Comparison of ENCODE assay signal across 7 mouse cellular contexts in genomic region chr14:31268301-31269001, GRCm38 (mm10). TPM values are rescaled to one million over a fixed set of nuclear protein-coding genes. Genes with fewer than 3 reads are reported as not detected.
A peak's percentile ranks its signal among the peaks of the same experiment; 100 is the strongest.
DNase-seq lines count a peak whose midpoint lies in the region; ATAC-seq and TF ChIP-seq lines count a peak whose summit lies in the region.

No protein-coding gene starts in this region.

- H3K9ac ChIP-seq in forebrain, embryonic 15.5 days (replicated peaks): no peak overlapping the region
- peak overlapping the region; percentile 60; the same call in 1 of the 2 replicates for H3K9ac ChIP-seq in neural tube, embryonic 13.5 days

- TF ChIP-seq CTCF in thymus, adult 2 months (IDR thresholded peaks at IDR 0.05; ENCODE audit: borderline replicate concordance, control insufficient read depth, extremely low read depth, insufficient read depth, low read length, poor library complexity): no peak

- no peaks in the 10 kb centered on the region for H3K9me3 ChIP-seq in forebrain, embryonic 15.5 days
- H3K9me3 ChIP-seq in neural tube, embryonic 13.5 days: no peaks in the 10 kb centered on the region

- no peaks in the 10 kb centered on the region for H3K36me3 ChIP-seq in forebrain, embryonic 15.5 days
- no peaks in the 10 kb centered on the region for H3K36me3 ChIP-seq in neural tube, embryonic 13.5 days
- no peaks in the 10 kb centered on the region for H3K36me3 ChIP-seq in thymus, adult 2 months (ENCODE audit: control insufficient read depth, insufficient read depth, low read length)

- H3K4me1 ChIP-seq in forebrain, embryonic 15.5 days: peaks cover 24% of the 10 kb centered on the region
- H3K4me1 ChIP-seq in neural tube, embryonic 13.5 days (replicated peaks): peaks cover 25% of the 10 kb centered on the region
- H3K4me1 ChIP-seq in thymus, adult 2 months (replicated peaks; ENCODE audit: control insufficient read depth, insufficient read depth, low read length): peaks cover 5% of the 10 kb centered on the region; the same call in 1 of the 2 replicates

- H3K27ac ChIP-seq in forebrain, embryonic 15.5 days (replicated peaks): peak overlapping the region; percentile 71
- H3K27ac ChIP-seq in neural tube, embryonic 13.5 days (replicated peaks): peak overlapping the region; percentile 52; the same call in 1 of the 2 replicates
- no peak overlapping the region for H3K27ac ChIP-seq in thymus, adult 2 months (ENCODE audit: control insufficient read depth, insufficient read depth, low read length)

- 32% methylated on average over 9 of the region's 9 CpGs for WGBS in forebrain, embryonic 15.5 days
- 39% methylated on average over 9 of the region's 9 CpGs for WGBS in neural tube, embryonic 13.5 days
- 91% methylated on average over 9 of the region's 9 CpGs for WGBS in thymus, adult 2 months

- H3K27me3 ChIP-seq in forebrain, embryonic 15.5 days: no peaks in the 10 kb centered on the region
- no peaks in the 10 kb centered on the region for H3K27me3 ChIP-seq in neural tube, embryonic 13.5 days
- H3K27me3 ChIP-seq in thymus, adult 2 months (ENCODE audit: control insufficient read depth, insufficient read depth, low read length): no peaks in the 10 kb centered on the region

- peak; percentile 80 for ATAC-seq in forebrain, embryonic 15.5 days (replicated peaks)
- peak; percentile 53 for ATAC-seq in neural tube, embryonic 13.5 days (ENCODE audit: low read depth)

- peak; percentile 33 for DNase-seq in embryo, embryonic 9.5 days (ENCODE audit: extremely low spot score)
- DNase-seq in layer of hippocampus, postnatal 14 days (ENCODE audit: low spot score in 2 of 2): peak; percentile 59 to 62
- DNase-seq in thymus, postnatal 36 days: no peak
- no peak for DNase-seq in thymus, adult 2 months
- no peak for DNase-seq in kidney, postnatal 14 days

- H3K4me2 ChIP-seq in forebrain, embryonic 15.5 days (replicated peaks): peak overlapping the region; percentile 42
- H3K4me2 ChIP-seq in neural tube, embryonic 13.5 days: peak overlapping the region; percentile 51

- no peak for TF ChIP-seq POLR2A in thymus, adult 2 months (IDR thresholded peaks at IDR 0.05; ENCODE audit: control insufficient read depth, extremely low read depth, insufficient read depth, low read length, poor library complexity)

- H3K4me3 ChIP-seq in forebrain, embryonic 15.5 days: no peak overlapping the region; the same call in 1 of the 2 replicates
- no peak overlapping the region for H3K4me3 ChIP-seq in neural tube, embryonic 13.5 days
- H3K4me3 ChIP-seq in thymus, adult 2 months (ENCODE audit: control insufficient read depth, insufficient read depth, low read length): no peak overlapping the region

RNA-seq across cellular contexts. Expression of gene Bap1, which starts 17.2 kb away (rescaled TPM):
- polyA plus RNA-seq in forebrain, embryonic 15.5 days (2015; fragmentation: Nextera tagmentation; extraction: Ambion mirVana): 132 and 136 TPM in 2 replicates
- total RNA-seq in layer of hippocampus, postnatal 14 days (2021): 100 to 1,000 TPM; 125 to 127 TPM
- polyA plus RNA-seq in neural tube, embryonic 13.5 days (2015; fragmentation: Nextera tagmentation; extraction: Ambion mirVana): 95.9 and 97.2 TPM in 2 replicates
- polyA plus RNA-seq in thymus, adult 2 months (2012; rRNA removed): 106 and 111 TPM in 2 replicates

RNA-seq across cellular contexts. Expression of gene Phf7, which starts 17.3 kb away (rescaled TPM):
- 11.9 and 13.1 TPM in 2 replicates for polyA plus RNA-seq in forebrain, embryonic 15.5 days (2015; fragmentation: Nextera tagmentation; extraction: Ambion mirVana)
- 1 to 10 TPM; 4.0 to 6.3 TPM for total RNA-seq in layer of hippocampus, postnatal 14 days (2021)
- 12.2 and 13.2 TPM in 2 replicates for polyA plus RNA-seq in neural tube, embryonic 13.5 days (2015; fragmentation: Nextera tagmentation; extraction: Ambion mirVana)
- 7.4 and 8.0 TPM in 2 replicates for polyA plus RNA-seq in thymus, adult 2 months (2012; rRNA removed)

RNA-seq across cellular contexts. Expression of gene Sema3g, which starts 50.8 kb away (rescaled TPM):
- 0.53 and 0.61 TPM in 2 replicates for polyA plus RNA-seq in forebrain, embryonic 15.5 days (2015; fragmentation: Nextera tagmentation; extraction: Ambion mirVana)
- 1 to 10 TPM; 5.5 to 6.4 TPM for total RNA-seq in layer of hippocampus, postnatal 14 days (2021)
- 1.1 and 1.4 TPM in 2 replicates for polyA plus RNA-seq in neural tube, embryonic 13.5 days (2015; fragmentation: Nextera tagmentation; extraction: Ambion mirVana)
- 1.9 and 2.4 TPM in 2 replicates for polyA plus RNA-seq in thymus, adult 2 months (2012; rRNA removed)

RNA-seq across cellular contexts. Expression of gene Nisch, which starts 51.7 kb away (rescaled TPM):
- 339 and 356 TPM in 2 replicates for polyA plus RNA-seq in forebrain, embryonic 15.5 days (2015; fragmentation: Nextera tagmentation; extraction: Ambion mirVana)
- total RNA-seq in layer of hippocampus, postnatal 14 days (2021): 100 to 1,000 TPM; 433 to 449 TPM
- polyA plus RNA-seq in neural tube, embryonic 13.5 days (2015; fragmentation: Nextera tagmentation; extraction: Ambion mirVana): 329 and 336 TPM in 2 replicates
- 569 and 585 TPM in 2 replicates for polyA plus RNA-seq in thymus, adult 2 months (2012; rRNA removed)

RNA-seq across cellular contexts. Expression of gene Dnah1, which starts 55.2 kb away (rescaled TPM):
- 3.2 and 3.9 TPM in 2 replicates for polyA plus RNA-seq in forebrain, embryonic 15.5 days (2015; fragmentation: Nextera tagmentation; extraction: Ambion mirVana)
- 1 to 10 TPM; 2.4 TPM for total RNA-seq in layer of hippocampus, postnatal 14 days (2021)
- 3.4 and 4.3 TPM in 2 replicates for polyA plus RNA-seq in neural tube, embryonic 13.5 days (2015; fragmentation: Nextera tagmentation; extraction: Ambion mirVana)
- polyA plus RNA-seq in thymus, adult 2 months (2012; rRNA removed): 0.39 and 0.54 TPM in 2 replicates

Comparison
In these comparisons a context has a peak if more than half of its experiments do, and no peak if none do; other contexts are left out.
1. DNase-seq: peak in embryo, embryonic 9.5 days (single experiment) and layer of hippocampus, postnatal 14 days (2 of 2); none in thymus, postnatal 36 days (0 of 2), thymus, adult 2 months (single experiment) and kidney, postnatal 14 days (single experiment).